Mouse (Mus musculus) lung, adult 18-20 months (tissue): ENCODE measurements around the gene Cd80.

Experiments used
- DNase-seq, 2 experiments: peaks; one replicate each; pipeline ENCODE4 v3.0.0; 2022; ENCODE audit warnings: mixed read lengths in 2 of 2

Gene Cd80

GRCm38 (mm10) chr16:38450707-38451106, 4.7 kb upstream of the Cd80 start:
- no peak for DNase-seq

GRCm38 (mm10) chr16:38451421-38452205, 3.7 kb upstream of the Cd80 start:
- DNase-seq, result no peak

GRCm38 (mm10) chr16:38452442-38453202, 2.7 kb upstream of the Cd80 start, which contains the start of gene Adprh:
Gene Adprh, minus strand, starts transcription at chr16:38452703.
- DNase-seq, result peak; percentile 96 to 97

- DNase-seq, result no peak
These were observed 2.2 kb upstream of the Cd80 start for GRCm38 (mm10) chr16:38453203-38453553.

- DNase-seq, result no peak
These were observed 1.4 kb upstream of the Cd80 start for GRCm38 (mm10) chr16:38453952-38454351.

- no peak for DNase-seq
These were observed 667 bp upstream of the Cd80 start for GRCm38 (mm10) chr16:38454533-38455254.

- DNase-seq, result peak; percentile 28 to 33
These were observed 1.6 kb downstream of the Cd80 start for GRCm38 (mm10) chr16:38456812-38457567.

- peak in 1 of 2 experiments; percentile 25 for DNase-seq
These were observed 3.4 kb downstream of the Cd80 start for GRCm38 (mm10) chr16:38458600-38459280.

- DNase-seq, result no peak
These were observed 4.6 kb downstream of the Cd80 start for GRCm38 (mm10) chr16:38459990-38460389.

- DNase-seq, result no peak
These were observed 6.4 kb downstream of the Cd80 start for GRCm38 (mm10) chr16:38461749-38462148.

- no peak for DNase-seq
These were observed 6.8 kb downstream of the Cd80 start for GRCm38 (mm10) chr16:38462161-38462560.

GRCm38 (mm10) chr16:38463305-38463704, 7.9 kb downstream of the Cd80 start:
- DNase-seq, result no peak

GRCm38 (mm10) chr16:38466089-38466488, 10.7 kb downstream of the Cd80 start:
- DNase-seq, result no peak

GRCm38 (mm10) chr16:38467091-38467916, 11.9 kb downstream of the Cd80 start:
- no peak for DNase-seq

- no peak for DNase-seq
These were observed 12.8 kb downstream of the Cd80 start for GRCm38 (mm10) chr16:38467917-38468705.

GRCm38 (mm10) chr16:38468706-38469018, 13.3 kb downstream of the Cd80 start:
- DNase-seq, result no peak

- DNase-seq, result no peak
These were observed 14.1 kb downstream of the Cd80 start for GRCm38 (mm10) chr16:38469437-38469836.

- DNase-seq, result no peak
These were observed 16.5 kb downstream of the Cd80 start for GRCm38 (mm10) chr16:38471697-38472506.

GRCm38 (mm10) chr16:38472507-38472873, 17.1 kb downstream of the Cd80 start:
- DNase-seq, result no peak

GRCm38 (mm10) chr16:38473661-38474060, 18.3 kb downstream of the Cd80 start:
- no peak for DNase-seq
